Mouse (Mus musculus): ENCODE measurements around the gene Mycl. TPM values are rescaled to one million over a fixed set of nuclear protein-coding genes. Genes with fewer than 3 reads are reported as not detected.
A peak's percentile ranks its signal among the peaks of the same experiment; 100 is the strongest.
"Not testable (repeated sequence)": the region's sequence is repeated elsewhere in the genome, so short reads cannot be mapped to it uniquely, and the experiment has no call there.

The Mycl gene
- polyA plus RNA-seq, 1 experiment from 2014 or later, result 125 TPM

- Histone ChIP-seq H3K4me3 (peak overlapping the region; percentile 88; the same call in 1 of the 2 replicates), H3K4me2 (replicated peaks) (peak overlapping the region; percentile 80), H3K36me3 (peaks cover 32% of the 10 kb centered on the region), H3K9me3 (no peaks in the 10 kb centered on the region), H3K4me1 (peaks cover 30% of the 10 kb centered on the region), H3K27me3 (replicated peaks) (no peaks in the 10 kb centered on the region), H3K9ac (peak overlapping the region; percentile 52; the same call in 1 of the 2 replicates), H3K27ac (peak overlapping the region; percentile 86)
- ATAC-seq (ENCODE audit: low FRiP score, low read depth), result no peak
- 37% methylated on average over 14 of the region's 14 CpGs for WGBS
These were observed 4.7 kb downstream of the Mycl start for GRCm38 (mm10) chr4:123000130-123000529.

DNA sequence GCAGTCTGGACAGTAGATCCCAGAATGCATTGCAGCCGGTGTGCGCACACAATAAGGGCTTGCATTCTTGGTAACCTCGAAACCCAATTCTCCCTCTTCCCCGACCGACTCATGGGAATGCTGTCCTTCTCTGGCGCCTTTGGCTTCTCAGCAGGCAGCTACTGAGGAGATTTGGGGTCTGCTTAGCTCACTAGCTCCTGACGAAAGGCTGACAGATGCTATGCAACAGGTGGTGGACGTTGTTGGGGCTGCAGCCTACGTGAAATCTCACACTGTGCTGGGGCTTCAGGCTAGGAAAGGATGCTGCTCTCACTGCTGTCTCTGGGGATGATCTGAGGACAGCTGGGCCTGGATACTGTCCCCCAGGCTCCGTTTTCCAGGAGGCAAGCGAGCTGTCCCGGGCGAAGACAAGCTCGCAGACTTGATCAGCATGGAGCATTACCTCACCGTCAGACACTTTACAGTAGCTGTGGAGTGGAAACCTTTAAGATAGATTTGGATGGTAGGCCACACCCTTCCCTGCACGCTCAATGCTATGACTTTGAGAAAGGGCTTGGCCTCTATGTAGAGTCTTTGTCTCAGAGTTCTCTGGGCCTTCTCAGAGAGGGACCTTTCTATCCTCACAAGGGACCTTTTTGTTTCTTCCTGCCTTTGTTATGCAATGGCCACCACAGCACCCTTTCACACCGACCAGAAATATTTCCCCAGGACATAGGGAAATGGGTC lies 5.3 kb downstream of the Mycl start:
- Histone ChIP-seq H3K4me3 (no peak overlapping the region), H3K27me3 (replicated peaks) (no peaks in the 10 kb centered on the region), H3K36me3 (peaks cover 32% of the 10 kb centered on the region), H3K4me2 (replicated peaks) (peak overlapping the region; percentile 80), H3K9me3 (no peaks in the 10 kb centered on the region), H3K27ac (peak overlapping the region; percentile 86; the same call in 1 of the 2 replicates), H3K4me1 (peaks cover 30% of the 10 kb centered on the region), H3K9ac (no peak overlapping the region; the same call in 1 of the 2 replicates)
- no peak for ATAC-seq (ENCODE audit: low FRiP score, low read depth)
- 28% methylated on average over 17 of the region's 17 CpGs for WGBS

- H3K36me3 ChIP-seq, result peaks cover 27% of the 10 kb centered on the region
- peaks cover 23% of the 10 kb centered on the region for H3K4me1 ChIP-seq
- no peak overlapping the region for H3K9ac ChIP-seq
- no peaks in the 10 kb centered on the region for H3K9me3 ChIP-seq
- no peak overlapping the region for H3K4me2 ChIP-seq (replicated peaks)
- ATAC-seq (ENCODE audit: low FRiP score, low read depth), result no peak
- H3K27me3 ChIP-seq (replicated peaks), result no peaks in the 10 kb centered on the region
- H3K4me3 ChIP-seq, result no peak overlapping the region
- H3K27ac ChIP-seq, result no peak overlapping the region
- WGBS, result 53% methylated on average over 15 of the region's 15 CpGs
These were observed 9.9 kb downstream of the Mycl start for GRCm38 (mm10) chr4:123005054-123005966.

DNA sequence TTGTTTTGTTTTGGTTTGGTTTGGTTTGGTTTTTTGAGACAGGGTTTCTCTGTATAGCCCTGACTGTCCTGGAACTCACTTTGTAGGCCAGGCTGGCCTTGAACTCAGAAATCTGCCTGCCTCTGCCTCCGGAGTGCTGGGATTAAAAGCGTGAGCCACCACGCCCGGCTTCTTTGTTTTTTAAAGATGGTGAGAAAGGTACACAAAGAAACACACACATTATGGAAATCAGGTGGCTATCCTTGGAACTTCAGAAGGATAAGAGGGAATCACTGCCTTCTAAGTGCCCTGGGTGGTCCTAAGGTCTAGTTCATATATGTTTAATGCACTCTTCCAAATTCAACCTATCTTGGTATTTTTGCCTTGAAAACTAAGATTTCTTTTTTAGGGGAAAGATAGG lies 17.0 kb downstream of the Mycl start:
- not testable (repeated sequence) for H3K27me3 ChIP-seq (replicated peaks); ATAC-seq (ENCODE audit: low FRiP score, low read depth); H3K4me2 ChIP-seq (replicated peaks); H3K4me3 ChIP-seq; H3K9me3 ChIP-seq; H3K36me3 ChIP-seq
- H3K27ac ChIP-seq, result peak overlapping the region; percentile 78; the same call in 1 of the 2 replicates
- peaks cover 36% of the 10 kb centered on the region for H3K4me1 ChIP-seq
- whole genome bisulfite sequencing, result 86% methylated on average over 4 of the region's 4 CpGs
- 0 out of 2 replicates have a peak overlapping the region, but pooled peaks have one; percentile 39 for H3K9ac ChIP-seq

GRCm38 (mm10) chr4:123013346-123013945 lies 18.0 kb downstream of the Mycl start:
- Histone ChIP-seq H3K4me3 (no peak overlapping the region), H3K9me3 (no peaks in the 10 kb centered on the region), H3K27ac (peak overlapping the region; percentile 78), H3K9ac (no peak overlapping the region), H3K4me1 (peaks cover 45% of the 10 kb centered on the region), H3K4me2 (replicated peaks) (peak overlapping the region; percentile 42), H3K36me3 (0 out of 2 replicates have a peak, but pooled peaks cover 1% of the 10 kb centered on the region), H3K27me3 (replicated peaks) (no peaks in the 10 kb centered on the region)
- 18% methylated on average over 5 of the region's 5 CpGs for WGBS
- peak; percentile 13; the same call in 1 of the 2 replicates for ATAC-seq (ENCODE audit: low FRiP score, low read depth)

GRCm38 (mm10) chr4:123013949-123014406 lies 18.5 kb downstream of the Mycl start:
- no peaks in the 10 kb centered on the region for H3K9me3 ChIP-seq
- peak; percentile 83 for ATAC-seq (ENCODE audit: low FRiP score, low read depth)
- H3K9ac ChIP-seq, result no peak overlapping the region
- WGBS, result 17% methylated on average over 3 of the region's 3 CpGs
- H3K27me3 ChIP-seq (replicated peaks), result no peaks in the 10 kb centered on the region
- 0 out of 2 replicates have a peak, but pooled peaks cover 2% of the 10 kb centered on the region for H3K36me3 ChIP-seq
- H3K4me2 ChIP-seq (replicated peaks), result peak overlapping the region; percentile 42
- no peak overlapping the region for H3K4me3 ChIP-seq
- H3K27ac ChIP-seq, result peak overlapping the region; percentile 78
- H3K4me1 ChIP-seq, result peaks cover 51% of the 10 kb centered on the region

DNA sequence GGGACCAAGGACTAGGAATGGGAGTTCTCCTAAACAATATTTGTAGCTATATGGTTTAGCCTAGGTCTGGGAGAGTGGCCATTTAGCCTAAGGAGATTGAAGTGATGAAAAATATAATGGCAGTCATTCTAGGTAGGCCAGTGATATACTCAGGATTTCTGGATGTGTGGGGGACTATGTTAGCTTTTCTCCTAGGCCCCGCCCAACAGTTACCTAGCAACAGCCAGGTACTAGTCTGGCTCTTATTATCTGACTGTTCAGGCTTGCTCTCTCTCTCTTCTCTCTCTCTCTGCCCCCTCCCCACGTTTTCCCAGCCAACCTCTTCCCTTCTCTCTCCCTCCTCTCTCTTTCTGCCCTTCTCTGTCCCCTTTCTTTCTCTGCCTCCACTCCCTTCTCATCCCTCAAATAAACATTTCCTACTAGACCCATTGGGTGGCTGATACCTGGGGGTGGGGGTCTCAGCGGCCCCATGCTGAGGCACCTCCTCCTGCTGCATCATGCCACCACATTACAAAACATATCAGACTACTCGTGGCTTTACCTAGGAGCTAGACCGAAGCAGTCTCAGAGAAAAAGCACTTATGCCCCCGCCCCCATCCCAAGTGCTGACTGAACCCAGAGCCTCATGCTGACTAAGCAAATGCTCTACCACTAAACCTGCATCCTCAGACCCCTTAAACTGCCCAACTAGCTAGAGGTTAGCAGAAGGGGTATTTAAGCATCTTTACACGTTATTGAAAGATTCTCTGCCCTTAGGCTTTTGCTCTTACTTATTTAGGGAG lies 19.2 kb downstream of the Mycl start:
- peak; percentile 42 for ATAC-seq (ENCODE audit: low FRiP score, low read depth)
- 0 out of 2 replicates have a peak, but pooled peaks cover 2% of the 10 kb centered on the region for H3K36me3 ChIP-seq
- no peaks in the 10 kb centered on the region for H3K27me3 ChIP-seq (replicated peaks)
- no peaks in the 10 kb centered on the region for H3K9me3 ChIP-seq
- H3K9ac ChIP-seq, result no peak overlapping the region
- WGBS, result 25% methylated on average over 7 of the region's 7 CpGs
- H3K4me3 ChIP-seq, result no peak overlapping the region
- H3K27ac ChIP-seq, result peak overlapping the region; percentile 78
- peak overlapping the region; percentile 42 for H3K4me2 ChIP-seq (replicated peaks)
- H3K4me1 ChIP-seq, result peaks cover 52% of the 10 kb centered on the region

- under 1% methylated on average over 34 of the region's 34 CpGs for WGBS
These were observed 21.1 kb downstream of the Mycl start, which contains the start of gene Trit1 for GRCm38 (mm10) chr4:123016451-123016957. TSS of gene Trit1 (plus strand) at chr4:123016597.

DNA sequence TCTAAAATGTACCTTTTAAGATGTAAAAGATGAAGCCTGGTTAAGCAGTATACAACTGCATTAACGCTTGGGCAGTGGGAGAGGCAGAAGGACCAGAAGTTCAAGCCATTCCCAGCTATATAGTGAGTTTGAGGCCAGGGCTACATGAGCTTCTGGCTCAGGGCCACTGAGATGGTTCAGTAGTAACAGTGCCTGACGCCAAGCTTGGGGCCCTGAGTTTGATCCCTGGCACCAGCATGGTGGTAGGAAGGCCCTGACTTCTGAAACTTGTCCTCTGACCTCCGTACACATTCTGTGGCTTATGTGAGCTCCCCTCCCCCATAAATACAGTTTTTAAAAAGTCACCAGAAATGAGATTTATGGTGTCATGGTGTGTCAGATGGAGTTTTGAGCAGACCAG lies 26.1 kb downstream of the Mycl start:
- no peak overlapping the region for H3K4me2 ChIP-seq (replicated peaks)

More at GRCm38 (mm10) chr4:123016451-123016957, 21.1 kb downstream of the Mycl start, which contains the start of gene Trit1:
- 0 out of 2 replicates have a peak, but pooled peaks cover 2% of the 10 kb centered on the region for H3K36me3 ChIP-seq
- peak within 1 kb of the TSS; percentile 90 for H3K4me2 ChIP-seq (replicated peaks)
- H3K9ac ChIP-seq, result peak within 1 kb of the TSS; percentile 82
- peaks cover 52% of the 10 kb centered on the region for H3K4me1 ChIP-seq
- H3K27me3 ChIP-seq (replicated peaks), result no peaks in the 10 kb centered on the region
- ATAC-seq (ENCODE audit: low FRiP score, low read depth), result peak; percentile 78
- H3K27ac ChIP-seq, result peak within 1 kb of the TSS; percentile 91
- H3K9me3 ChIP-seq, result no peaks in the 10 kb centered on the region
- H3K4me3 ChIP-seq, result peak within 1 kb of the TSS; percentile 90

GRCm38 (mm10) chr4:123022896-123023295 lies 27.4 kb downstream of the Mycl start:
- H3K36me3 ChIP-seq, result peaks cover 19% of the 10 kb centered on the region; the same call in 1 of the 2 replicates
- WGBS, result 92% methylated on average over 1 of the region's 1 CpGs
- H3K4me1 ChIP-seq, result peaks cover 17% of the 10 kb centered on the region
- no peaks in the 10 kb centered on the region for H3K9me3 ChIP-seq
- H3K27me3 ChIP-seq (replicated peaks), result no peaks in the 10 kb centered on the region
- H3K4me3 ChIP-seq, result no peak overlapping the region
- H3K9ac ChIP-seq, result no peak overlapping the region
- H3K4me2 ChIP-seq (replicated peaks), result no peak overlapping the region
- ATAC-seq (ENCODE audit: low FRiP score, low read depth), result no peak
- H3K27ac ChIP-seq, result no peak overlapping the region

More for the DNA sequence above, 26.1 kb downstream of the Mycl start:
- Histone ChIP-seq H3K27me3 (replicated peaks) (no peaks in the 10 kb centered on the region), H3K27ac (no peak overlapping the region), H3K36me3 (peaks cover 13% of the 10 kb centered on the region; the same call in 1 of the 2 replicates), H3K9ac (no peak overlapping the region), H3K4me3 (no peak overlapping the region), H3K9me3 (no peaks in the 10 kb centered on the region), H3K4me1 (peaks cover 26% of the 10 kb centered on the region)
- WGBS, result 92% methylated on average over 3 of the region's 3 CpGs
- ATAC-seq (ENCODE audit: low FRiP score, low read depth), result no peak

DNA sequence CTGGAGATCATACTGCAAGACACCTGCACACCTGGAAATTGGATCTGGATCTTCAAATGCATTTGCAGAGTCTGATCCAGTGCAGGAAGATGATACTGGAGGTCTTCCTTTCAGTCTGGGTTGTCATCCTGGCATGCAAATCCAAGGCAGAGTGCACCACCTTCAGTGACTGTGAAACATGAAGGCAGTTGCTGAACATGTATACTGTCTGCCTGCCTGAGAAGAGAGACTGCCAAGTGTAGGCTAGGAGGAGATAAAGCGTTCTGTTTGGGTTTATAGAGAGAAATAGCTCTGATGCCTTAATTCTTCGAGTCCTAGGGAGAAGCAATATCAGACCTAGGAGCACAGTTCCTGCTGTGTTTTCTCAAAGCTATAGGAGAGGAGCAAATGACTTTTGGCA lies 30.0 kb downstream of the Mycl start:
- WGBS, result 89% methylated on average over 2 of the region's 2 CpGs
- Histone ChIP-seq H3K4me1 (0 out of 2 replicates have a peak, but pooled peaks cover 8% of the 10 kb centered on the region), H3K9ac (no peak overlapping the region), H3K27ac (no peak overlapping the region), H3K4me2 (replicated peaks) (no peak overlapping the region), H3K36me3 (peaks cover 24% of the 10 kb centered on the region), H3K9me3 (no peaks in the 10 kb centered on the region), H3K27me3 (replicated peaks) (no peaks in the 10 kb centered on the region), H3K4me3 (no peak overlapping the region)
- ATAC-seq (ENCODE audit: low FRiP score, low read depth), result no peak
